Mouse (Mus musculus) midbrain, embryonic 16.5 days (tissue): ENCODE measurements around the gene Zbtb42. TPM values are rescaled to one million over a fixed set of nuclear protein-coding genes. Genes with fewer than 3 reads are reported as not detected.

Experiments used
- ATAC-seq: fragments of 200-750 bp; cut with Nextera tagmentation; 2 replicates; pipeline ENCODE4 v1.8.0; 2017; ENCODE audit warnings: moderate TSS enrichment
- H3K27ac ChIP-seq: fragments of 300-500 bp; sonication (generic); 2 replicates; pipeline ENCODE4 v1.5.1; 2014; ENCODE audit warnings: mild to moderate bottlenecking, low read length, mixed read lengths
- H3K27me3 ChIP-seq: fragments of 300-500 bp; sonication (generic); 2 replicates; pipeline ENCODE4 v1.6.1; 2014; ENCODE audit warnings: low read depth, low read length, mixed read lengths; ENCODE audit not compliant: control insufficient read depth, insufficient read depth
- H3K36me3 ChIP-seq: fragments of 300-500 bp; sonication (generic); 2 replicates; pipeline ENCODE4 v1.6.1; 2014; ENCODE audit warnings: mild to moderate bottlenecking, low read length, moderate library complexity, mixed read lengths; ENCODE audit not compliant: control insufficient read depth, insufficient read depth
- H3K4me1 ChIP-seq: fragments of 300-500 bp; sonication (generic); 2 replicates; pipeline ENCODE4 v1.6.1; 2014; ENCODE audit warnings: mild to moderate bottlenecking, low read length, mixed read lengths; ENCODE audit not compliant: control insufficient read depth, insufficient read depth
- H3K4me2 ChIP-seq: fragments of 300-500 bp; sonication (generic); 2 replicates; pipeline ENCODE4 v1.6.1; 2014; ENCODE audit warnings: mild to moderate bottlenecking, low read length, mixed read lengths
- H3K4me3 ChIP-seq: fragments of 300-500 bp; sonication (generic); 2 replicates; pipeline ENCODE4 v1.5.1; 2014; ENCODE audit warnings: low read depth, mild to moderate bottlenecking, low read length, moderate library complexity, mixed read lengths
- H3K9ac ChIP-seq: fragments of 300-500 bp; sonication (generic); 2 replicates; pipeline ENCODE4 v1.6.1; 2014; ENCODE audit warnings: low read depth, low read length, mixed read lengths
- H3K9me3 ChIP-seq: fragments of 300-500 bp; sonication (generic); replicated peaks from 2 replicates; pipeline ENCODE4 v1.6.1; 2014; ENCODE audit warnings: mild to moderate bottlenecking, low read length, mixed read lengths; ENCODE audit not compliant: control insufficient read depth, poor library complexity, severe bottlenecking
- WGBS: fragments of 180-500 bp; shearing (Covaris S2); extraction: QIAGEN DNeasy Blood & Tissue Kit; methylation state at CpG from one replicate; pipeline ENCODE4 v1.1.7; 2014; 5-methylcytosine and 5-hydroxymethylcytosine counted together
- polyA plus RNA-seq: library from polyadenylated mRNA; unstranded; fragments of >200 nt; fragmentation: Nextera tagmentation; extraction: Ambion mirVana; gene quantifications from 2 replicates; pipeline ENCODE4 v1.2.1, GENCODE M21; 2015

Gene Zbtb42
- 0.73 and 1.2 TPM in 2 replicates for polyA plus RNA-seq

DNA sequence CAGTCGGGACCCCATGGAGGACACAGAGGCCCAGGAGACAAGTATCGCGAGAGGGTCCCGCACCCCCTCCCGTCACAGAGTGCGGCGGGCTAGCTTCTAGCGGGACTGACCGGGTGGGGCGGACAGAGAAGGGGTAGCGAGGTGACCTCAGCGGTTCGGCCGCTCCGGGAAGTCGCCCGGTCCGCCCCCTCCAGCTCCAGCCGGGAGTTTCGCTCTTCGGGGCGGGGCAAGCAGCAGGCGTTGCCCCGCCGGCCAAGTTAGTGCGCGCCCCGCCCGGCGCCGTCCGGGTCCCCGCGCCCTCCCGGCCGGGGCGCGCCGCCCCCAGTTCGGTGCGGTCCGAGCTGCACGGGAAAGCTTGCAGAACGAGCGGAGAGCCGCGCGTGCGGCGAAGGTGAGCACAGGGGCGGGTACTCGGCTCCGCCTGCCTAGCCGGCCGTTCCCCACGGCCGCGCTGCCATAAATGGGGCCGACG lies at the start of gene Zbtb42:
Zbtb42 (plus strand) TSS at position 274 of the 472 bp plus-strand sequence.
- ATAC-seq: no peak
- H3K36me3 ChIP-seq: no peaks in the 10 kb centered on the region
- H3K4me3 ChIP-seq: peak within 1 kb of the TSS; percentile 50
- peaks cover 27% of the 10 kb centered on the region for H3K27me3 ChIP-seq
- peak within 1 kb of the TSS; percentile 66 for H3K9ac ChIP-seq
- no peaks in the 10 kb centered on the region for H3K9me3 ChIP-seq
- H3K27ac ChIP-seq: no peak within 1 kb of the TSS
- 0% methylated on average over 38 of the region's 60 CpGs for WGBS
- peak within 1 kb of the TSS; percentile 93 for H3K4me2 ChIP-seq
- H3K4me1 ChIP-seq: peaks cover 18% of the 10 kb centered on the region

DNA sequence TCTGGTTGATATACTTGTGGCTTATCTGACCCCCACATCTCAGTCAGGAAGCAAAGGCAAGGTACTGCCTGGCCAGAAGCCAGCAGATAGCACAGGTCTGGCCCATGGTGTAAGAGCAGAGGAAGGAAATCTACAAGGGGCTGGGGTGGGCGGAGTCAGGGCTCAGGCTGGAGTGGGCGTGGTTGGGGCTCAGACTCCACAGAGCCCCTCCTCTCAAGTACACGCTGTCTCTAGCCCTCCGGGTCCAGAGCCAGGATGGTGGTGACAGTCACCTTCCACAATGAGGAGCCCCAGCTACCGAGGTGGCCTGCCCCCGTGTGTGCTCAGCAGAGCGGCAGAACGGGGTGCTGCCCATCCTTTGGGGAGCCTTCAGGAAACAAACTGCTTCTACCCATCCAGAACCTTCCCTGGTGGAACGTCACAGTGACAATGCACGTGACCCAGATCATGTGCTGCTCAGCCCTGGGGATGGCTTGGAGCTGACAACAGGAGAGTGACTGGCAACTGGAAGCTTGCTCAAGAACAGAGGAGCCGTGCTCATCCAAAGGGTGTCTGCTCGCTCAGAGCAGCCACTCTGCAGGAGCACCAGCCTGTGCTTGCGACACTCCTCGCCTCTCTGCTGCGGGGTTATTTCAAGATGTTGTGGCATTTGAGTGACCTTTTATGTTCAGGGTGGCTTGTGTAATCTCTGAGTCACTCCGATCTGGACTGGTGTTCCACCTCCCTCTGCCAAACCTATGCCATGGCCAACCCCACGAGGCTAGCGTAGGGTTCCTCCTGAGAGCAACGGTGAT lies 49.5 kb upstream of the Zbtb42 start:
- Histone ChIP-seq H3K9ac (no peak overlapping the region), H3K27me3 (no peaks in the 10 kb centered on the region), H3K36me3 (no peaks in the 10 kb centered on the region), H3K9me3 (no peaks in the 10 kb centered on the region), H3K4me1 (peaks cover 6% of the 10 kb centered on the region; the same call in 1 of the 2 replicates), H3K4me3 (0 out of 2 replicates have a peak overlapping the region, but pooled peaks have one; percentile 1), H3K27ac (no peak overlapping the region), H3K4me2 (peak overlapping the region; percentile 31)
- peak; percentile 64 for ATAC-seq
- 36% methylated on average over 19 of the region's 19 CpGs for WGBS

DNA sequence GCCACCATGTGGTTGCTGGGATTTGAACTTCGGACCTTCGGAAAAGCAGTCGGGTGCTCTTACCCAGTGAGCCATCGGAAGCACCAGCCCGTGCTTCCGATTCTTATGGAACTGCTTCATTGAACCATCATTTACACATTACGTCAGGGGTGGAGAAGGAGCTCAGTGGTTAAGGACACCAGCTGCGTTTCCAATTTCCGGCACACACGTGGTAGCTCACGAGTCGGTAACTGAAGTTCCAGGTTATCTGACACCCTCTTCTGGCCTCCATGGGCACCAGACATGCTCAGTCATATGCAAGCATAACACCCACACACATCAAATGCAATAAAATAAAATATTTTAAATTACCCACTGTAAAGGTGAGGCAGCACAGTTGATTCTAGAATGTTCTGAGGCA lies 48.6 kb upstream of the Zbtb42 start:
- Histone ChIP-seq H3K27ac (no peak overlapping the region), H3K9me3 (no peaks in the 10 kb centered on the region), H3K9ac (no peak overlapping the region), H3K27me3 (no peaks in the 10 kb centered on the region), H3K36me3 (no peaks in the 10 kb centered on the region), H3K4me3 (no peak overlapping the region), H3K4me1 (peaks cover 6% of the 10 kb centered on the region; the same call in 1 of the 2 replicates), H3K4me2 (no peak overlapping the region)
- no peak for ATAC-seq
- 93% methylated on average over 12 of the region's 12 CpGs for WGBS

DNA sequence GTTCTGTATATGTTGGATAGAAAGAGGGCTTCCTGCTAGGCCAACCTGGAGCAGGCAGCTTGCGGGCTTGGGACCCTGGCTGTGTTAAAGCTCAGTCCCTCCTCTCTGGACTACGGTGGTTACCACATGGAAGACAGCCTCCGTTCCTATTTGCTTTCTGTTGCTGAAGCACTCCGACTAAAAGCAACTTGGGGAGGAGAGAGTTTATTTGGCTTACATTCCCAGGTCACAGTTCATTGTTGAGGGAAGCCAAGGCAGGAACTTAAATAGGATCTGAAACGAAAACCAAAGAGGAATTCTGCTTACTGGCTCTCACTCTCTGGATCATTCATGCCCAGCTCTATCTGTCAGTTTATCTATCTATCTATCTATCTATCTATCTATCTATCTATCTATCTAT lies 47.8 kb upstream of the Zbtb42 start:
- ATAC-seq: no peak
- Histone ChIP-seq H3K4me1 (peaks cover 6% of the 10 kb centered on the region; the same call in 1 of the 2 replicates), H3K4me2 (no peak overlapping the region), H3K27ac (no peak overlapping the region), H3K9ac (no peak overlapping the region), H3K36me3 (no peaks in the 10 kb centered on the region), H3K9me3 (no peaks in the 10 kb centered on the region), H3K4me3 (no peak overlapping the region), H3K27me3 (no peaks in the 10 kb centered on the region)
- WGBS: 80% methylated on average over 5 of the region's 5 CpGs

DNA sequence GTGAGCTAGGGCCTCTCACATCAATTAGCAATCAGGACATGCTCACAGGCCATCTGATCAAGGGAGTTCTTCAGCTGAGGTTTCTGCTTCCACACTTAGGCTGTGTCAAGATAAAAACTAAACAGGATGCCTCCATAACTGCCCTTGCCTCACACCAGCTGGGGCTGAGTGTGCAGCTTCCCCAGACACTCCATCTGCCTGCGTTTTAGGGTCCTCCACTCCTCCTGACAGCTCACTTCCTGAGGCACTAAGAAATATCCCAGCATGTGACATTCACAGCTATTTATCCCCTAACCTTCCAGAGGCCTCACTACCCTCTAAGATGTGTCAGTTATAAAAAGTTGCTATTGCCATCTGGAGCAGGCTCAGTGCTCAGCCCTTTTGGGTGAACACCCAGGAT lies 47.2 kb upstream of the Zbtb42 start:
- Histone ChIP-seq H3K4me3 (no peak overlapping the region), H3K9ac (no peak overlapping the region), H3K9me3 (no peaks in the 10 kb centered on the region), H3K27ac (no peak overlapping the region), H3K4me2 (no peak overlapping the region), H3K36me3 (no peaks in the 10 kb centered on the region), H3K27me3 (no peaks in the 10 kb centered on the region), H3K4me1 (peaks cover 6% of the 10 kb centered on the region; the same call in 1 of the 2 replicates)
- no peak for ATAC-seq
- 60% methylated on average over 1 of the region's 1 CpGs for WGBS

GRCm38 (mm10) chr12:112632084-112632777 lies 46.4 kb upstream of the Zbtb42 start:
- Histone ChIP-seq H3K4me1 (peaks cover 6% of the 10 kb centered on the region; the same call in 1 of the 2 replicates), H3K9ac (no peak overlapping the region), H3K4me2 (no peak overlapping the region), H3K27ac (no peak overlapping the region), H3K4me3 (no peak overlapping the region), H3K27me3 (no peaks in the 10 kb centered on the region), H3K36me3 (no peaks in the 10 kb centered on the region), H3K9me3 (no peaks in the 10 kb centered on the region)
- ATAC-seq: no peak
- WGBS: 69% methylated on average over 11 of the region's 11 CpGs

DNA sequence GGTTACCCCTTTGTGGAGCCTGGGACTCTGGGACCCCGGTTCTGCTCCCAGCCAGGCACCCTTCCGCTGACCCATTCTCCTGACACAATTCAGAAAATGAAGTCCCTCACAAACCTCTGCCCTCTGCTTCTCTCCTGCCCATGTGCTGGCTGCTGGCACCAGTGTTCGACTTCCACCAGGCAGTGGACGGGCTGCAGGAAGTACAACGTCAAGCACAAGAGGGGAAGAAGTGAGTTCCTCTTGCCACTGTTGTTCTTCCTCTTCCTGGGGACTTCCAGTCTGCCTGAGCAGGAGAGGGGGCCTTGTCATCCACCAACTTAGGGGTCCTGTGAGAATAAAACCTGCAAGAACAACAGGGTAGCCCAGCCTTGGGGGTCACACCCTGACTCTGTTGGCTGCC lies 45.7 kb upstream of the Zbtb42 start:
- H3K4me2 ChIP-seq: no peak overlapping the region
- H3K9me3 ChIP-seq: no peaks in the 10 kb centered on the region
- no peaks in the 10 kb centered on the region for H3K27me3 ChIP-seq
- no peak overlapping the region for H3K4me3 ChIP-seq
- H3K27ac ChIP-seq: no peak overlapping the region
- no peak for ATAC-seq
- peaks cover 6% of the 10 kb centered on the region; the same call in 1 of the 2 replicates for H3K4me1 ChIP-seq
- WGBS: 88% methylated on average over 5 of the region's 5 CpGs
- H3K9ac ChIP-seq: no peak overlapping the region
- H3K36me3 ChIP-seq: no peaks in the 10 kb centered on the region

- Histone ChIP-seq H3K27ac (no peak overlapping the region), H3K9me3 (no peaks in the 10 kb centered on the region), H3K9ac (no peak overlapping the region), H3K36me3 (no peaks in the 10 kb centered on the region), H3K27me3 (no peaks in the 10 kb centered on the region), H3K4me3 (no peak overlapping the region), H3K4me1 (peaks cover 6% of the 10 kb centered on the region; the same call in 1 of the 2 replicates), H3K4me2 (no peak overlapping the region)
- 71% methylated on average over 9 of the region's 9 CpGs for WGBS
- ATAC-seq: no peak
Measured at GRCm38 (mm10) chr12:112633686-112634085, 44.9 kb upstream of the Zbtb42 start.

DNA sequence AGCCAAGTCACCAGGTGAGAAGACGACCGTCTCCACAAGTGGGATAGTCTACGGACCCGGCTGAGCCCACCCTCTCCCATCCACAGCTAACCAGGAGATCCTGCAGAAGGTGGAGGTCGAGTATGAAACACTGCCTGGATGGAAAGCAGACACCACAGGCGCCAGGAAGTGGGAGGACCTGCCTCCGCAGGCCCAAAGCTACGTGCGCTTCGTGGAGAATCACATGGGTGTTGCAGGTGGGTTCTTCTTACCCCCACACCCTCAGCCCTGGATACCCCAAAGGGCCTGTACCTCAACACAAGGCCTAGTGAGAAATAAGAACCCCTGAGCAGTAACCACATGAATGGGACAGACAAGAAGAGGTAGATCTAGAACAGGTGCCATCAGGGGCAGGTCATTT lies 39.1 kb upstream of the Zbtb42 start:
- Histone ChIP-seq H3K36me3 (no peaks in the 10 kb centered on the region), H3K4me1 (no peaks in the 10 kb centered on the region), H3K27ac (no peak overlapping the region), H3K4me3 (no peak overlapping the region), H3K4me2 (no peak overlapping the region), H3K9ac (no peak overlapping the region), H3K27me3 (no peaks in the 10 kb centered on the region), H3K9me3 (no peaks in the 10 kb centered on the region)
- 91% methylated on average over 10 of the region's 10 CpGs for WGBS
- ATAC-seq: no peak
